Mouse (Mus musculus) erythroblast, adult 5-6 weeks (primary cell): ENCODE data around the gene Plekhj1. TPM values are rescaled to one million over a fixed set of nuclear protein-coding genes. Genes with fewer than 3 reads are reported as not detected.
"Not testable (repeated sequence)": the region's sequence is repeated elsewhere in the genome, so short reads cannot be mapped to it uniquely, and the experiment has no call there.

Experiments used
- ATAC-seq: replicated peaks from 2 replicates; pipeline ENCODE4 v1.8.0; 2016; ENCODE audit warnings: moderate number of reproducible peaks, mild to moderate bottlenecking, moderate TSS enrichment, inconsistent platforms; ENCODE audit not compliant: poor library complexity, low FRiP score, severe bottlenecking
- total RNA-seq, 2 experiments: library from RNA; stranded (forward) in 1 of 2; stranded (reverse) in 1 of 2; fragments of 150-400 nt in 1 of 2; fragments of 200-764, 138-1000 nt in 1 of 2; gene quantifications; 2 replicates each; pipeline versions ENCODE4 v1.2.3 to v1.2.4; 2015 to 2017; ENCODE audit warnings: low replicate concordance in 2 of 2

Plekhj1 gene
- total RNA-seq, 2 experiments from 2014 or later: 13.9 to 45.2 TPM

- no peak for ATAC-seq
Observed at GRCm38 (mm10) chr10:80827063-80827869, 28.8 kb upstream of the Plekhj1 start.

- ATAC-seq: peak; percentile 84
Observed at GRCm38 (mm10) chr10:80826151-80827062, 28.0 kb upstream of the Plekhj1 start, which contains the start of gene Oaz1. TSS of gene Oaz1 (plus strand) at chr10:80826656.

DNA sequence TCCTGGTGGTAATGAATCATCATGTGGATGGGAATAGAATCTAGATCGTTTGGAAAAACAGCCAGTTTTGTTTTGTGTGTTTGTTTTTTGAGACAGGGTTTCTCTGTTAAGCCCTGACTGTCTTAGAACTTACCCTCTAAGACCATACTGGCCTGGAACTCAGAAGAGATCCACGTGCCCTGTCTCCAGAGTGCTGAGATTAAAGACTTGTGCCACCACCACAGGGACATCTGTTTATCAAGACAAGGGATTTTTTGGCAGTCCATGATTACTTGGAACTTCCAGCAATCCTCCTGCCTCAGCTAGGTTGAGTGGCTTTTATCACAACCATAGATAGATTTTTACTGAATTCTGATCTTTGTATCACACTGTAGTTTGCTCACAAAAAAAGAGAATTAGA is 26.4 kb upstream of the Plekhj1 start:
- ATAC-seq: no peak

DNA sequence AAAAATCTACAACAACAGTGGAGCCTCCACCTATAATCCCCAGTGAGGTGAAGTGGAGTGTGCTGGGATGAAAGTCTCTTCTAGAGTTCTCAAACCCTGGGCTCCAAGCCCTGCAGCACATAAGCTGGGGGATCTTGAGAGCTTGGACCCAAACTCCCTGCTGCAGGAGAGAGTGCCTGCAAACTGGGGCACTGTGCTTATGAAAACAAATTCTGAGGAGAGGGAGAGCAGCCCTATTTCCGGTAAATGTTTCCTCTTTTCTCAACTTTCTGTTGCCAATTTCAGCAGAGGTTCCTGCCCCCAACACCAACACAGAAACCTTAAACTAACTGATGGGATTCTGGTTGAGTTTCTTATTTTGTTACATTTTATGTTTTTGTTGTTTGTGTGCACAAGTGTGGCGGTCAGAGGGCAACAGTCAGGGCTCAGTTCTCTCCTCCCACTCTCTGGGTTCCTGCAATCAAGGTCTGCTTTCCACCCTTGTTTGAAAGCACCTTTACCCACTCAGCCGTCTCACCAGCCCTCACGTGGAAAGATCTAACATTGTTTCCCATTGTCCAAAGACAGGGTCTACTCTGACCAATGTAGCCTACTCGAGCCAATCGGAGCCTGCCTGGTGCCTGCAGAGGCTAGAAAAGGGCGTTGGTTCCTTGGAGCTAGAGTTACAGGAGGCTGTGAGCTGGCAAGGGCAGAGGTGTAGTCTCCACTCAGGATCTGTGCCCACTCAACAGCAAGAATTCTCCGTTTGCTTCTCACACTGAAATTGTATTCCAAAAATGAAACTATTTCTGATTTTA is 25.6 kb upstream of the Plekhj1 start:
- ATAC-seq: peak; percentile 48

DNA sequence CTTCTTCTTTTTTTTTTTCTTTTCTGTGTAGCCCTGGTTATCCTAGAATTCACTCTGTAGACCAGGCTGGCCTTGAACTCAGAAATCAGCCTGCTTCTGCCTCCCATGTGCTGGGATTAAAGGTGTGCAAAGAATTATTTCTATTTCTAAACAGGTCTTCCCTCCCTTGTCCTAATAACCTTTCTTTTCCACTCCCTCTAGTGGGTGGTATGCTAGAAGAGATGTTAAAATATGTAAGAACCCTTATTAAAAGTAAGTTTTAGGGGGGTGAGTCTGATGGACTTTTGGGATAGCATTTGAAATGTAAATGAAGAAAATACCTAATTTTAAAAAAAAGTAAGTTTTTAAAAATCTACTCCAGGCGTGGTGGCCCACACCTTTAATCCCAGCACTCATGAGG is 24.9 kb upstream of the Plekhj1 start:
- no peak for ATAC-seq

DNA sequence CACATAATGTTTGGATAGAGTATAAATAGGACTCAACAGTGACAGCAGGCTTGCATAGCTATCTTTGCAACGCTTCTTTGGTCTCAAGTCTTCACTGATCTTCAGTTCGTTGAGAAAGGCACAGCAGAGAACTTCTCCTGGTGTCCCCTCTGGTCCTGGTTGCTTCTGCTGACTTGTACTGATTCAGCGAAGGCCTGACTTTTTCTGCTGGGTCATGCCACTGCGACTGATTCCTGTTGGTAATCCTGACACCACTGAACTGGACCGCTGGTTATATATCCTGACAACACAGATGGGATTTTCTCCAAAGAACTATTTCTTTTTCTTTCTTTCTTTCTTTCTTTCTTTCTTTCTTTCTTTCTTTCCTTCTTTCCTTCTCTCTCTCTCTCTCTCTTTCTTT is 24.1 kb upstream of the Plekhj1 start:
- no peak for ATAC-seq

GRCm38 (mm10) chr10:80821991-80822390 is 23.6 kb upstream of the Plekhj1 start:
- ATAC-seq: no peak

DNA sequence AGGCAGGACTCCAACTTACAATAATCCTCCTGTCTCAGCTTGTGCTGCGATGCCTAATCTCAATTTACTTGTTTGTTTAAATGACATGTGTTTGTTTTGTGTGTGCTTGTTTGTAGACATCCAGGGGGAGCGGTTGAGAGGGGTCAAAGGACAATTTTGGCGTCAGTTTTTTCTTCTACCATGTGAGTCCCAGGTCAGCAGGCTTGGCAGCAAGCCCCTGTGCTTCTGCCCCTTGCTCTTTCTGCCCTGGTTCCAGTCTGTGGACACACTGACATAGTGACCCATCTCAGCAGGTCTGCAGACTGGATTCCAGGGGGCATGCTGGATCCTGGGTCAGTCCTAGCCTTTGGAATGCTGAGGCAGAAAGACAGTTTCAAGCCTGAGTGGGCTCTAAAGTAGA is 21.0 kb upstream of the Plekhj1 start:
- ATAC-seq: no peak

- peak; percentile 96 for ATAC-seq
Observed at GRCm38 (mm10) chr10:80818599-80819281, 20.3 kb upstream of the Plekhj1 start.

DNA sequence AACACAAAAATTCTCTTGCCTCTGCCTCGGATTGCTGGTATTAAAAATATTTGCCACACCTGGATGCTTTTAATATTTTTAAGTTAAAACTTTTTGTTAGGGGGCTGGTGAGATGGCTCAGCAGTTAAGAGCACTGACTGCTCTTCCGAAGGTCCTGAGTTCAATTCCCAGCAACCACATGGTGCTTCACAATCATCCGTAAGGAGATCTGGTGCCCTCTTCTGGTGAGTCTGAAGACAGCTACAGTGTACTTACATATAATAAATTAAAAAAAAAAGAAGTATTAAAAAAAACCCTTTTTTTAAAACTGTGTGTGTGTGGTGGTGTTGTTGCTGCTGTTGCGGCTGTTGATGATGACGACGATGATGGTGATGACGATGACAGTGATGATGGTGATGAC is 19.5 kb upstream of the Plekhj1 start:
- not testable (repeated sequence) for ATAC-seq

DNA sequence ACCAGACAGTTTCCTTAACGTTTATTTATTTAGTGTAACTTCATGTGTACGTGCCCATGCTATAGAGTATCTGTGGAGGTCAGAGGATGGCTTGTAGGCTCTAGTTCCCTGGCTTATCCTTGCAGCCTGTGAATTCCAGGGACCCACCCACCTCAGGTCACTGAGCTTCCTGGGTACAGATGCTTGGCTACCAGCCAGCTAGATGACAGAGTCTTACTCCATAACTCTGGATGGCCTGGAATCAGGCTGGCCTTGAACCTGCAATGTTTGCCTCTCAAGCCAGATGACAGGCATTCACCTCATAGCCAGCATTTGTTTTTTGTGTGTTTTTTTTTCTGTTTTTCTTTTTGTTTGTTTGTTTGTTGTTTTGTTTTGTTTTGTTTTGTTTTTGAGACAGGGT is 18.7 kb upstream of the Plekhj1 start:
- ATAC-seq: no peak

DNA sequence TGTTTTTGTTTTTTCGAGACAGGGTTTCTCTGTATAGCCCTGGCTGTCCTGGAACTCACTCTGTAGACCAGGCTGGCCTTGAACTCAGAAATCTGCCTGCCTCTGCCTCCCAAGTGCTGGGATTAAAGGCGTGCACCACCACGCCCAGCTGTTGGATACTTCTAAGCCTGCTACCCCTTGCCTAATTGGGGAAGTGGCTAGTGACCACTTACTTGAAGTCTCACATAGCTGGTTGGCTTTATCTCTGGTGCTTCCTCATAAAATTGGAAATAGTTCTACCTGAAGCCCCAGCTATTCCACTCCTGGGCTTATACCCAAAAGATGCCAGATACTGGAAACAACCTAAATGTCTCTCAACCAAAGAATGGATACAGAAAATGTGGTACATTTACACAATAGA is 17.9 kb upstream of the Plekhj1 start:
- ATAC-seq: not testable (repeated sequence)

- ATAC-seq: no peak
Observed at GRCm38 (mm10) chr10:80814800-80815199, 16.4 kb upstream of the Plekhj1 start.

- 0 out of 2 replicates have a peak, but pooled peaks have one; percentile 9 for ATAC-seq
Observed at GRCm38 (mm10) chr10:80813366-80813765, 14.9 kb upstream of the Plekhj1 start, which contains the start of gene Jsrp1. TSS of gene Jsrp1 (minus strand) at chr10:80813498.

- ATAC-seq: no peak
Observed at GRCm38 (mm10) chr10:80812391-80813041, 14.1 kb upstream of the Plekhj1 start.

DNA sequence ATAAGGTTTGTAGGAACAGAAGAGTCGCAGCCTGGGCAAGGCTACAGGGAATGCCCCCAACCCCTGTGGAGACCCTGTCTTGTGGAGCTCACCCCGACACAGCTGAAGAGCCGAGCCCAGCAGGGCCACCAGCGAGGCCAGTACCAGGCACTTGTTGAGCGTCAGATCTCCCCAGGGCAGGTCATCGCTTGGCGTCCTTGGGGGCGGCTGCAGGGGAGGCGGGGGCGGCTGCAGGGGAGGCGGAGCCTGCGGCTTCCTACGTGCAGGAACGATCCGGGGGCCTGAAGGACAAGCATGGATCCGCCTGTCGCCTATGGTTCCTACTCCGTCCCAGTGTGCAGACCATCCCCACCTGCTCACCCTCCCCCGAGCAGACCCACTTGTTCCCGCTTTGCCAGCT is 11.7 kb upstream of the Plekhj1 start:
- no peak for ATAC-seq

DNA sequence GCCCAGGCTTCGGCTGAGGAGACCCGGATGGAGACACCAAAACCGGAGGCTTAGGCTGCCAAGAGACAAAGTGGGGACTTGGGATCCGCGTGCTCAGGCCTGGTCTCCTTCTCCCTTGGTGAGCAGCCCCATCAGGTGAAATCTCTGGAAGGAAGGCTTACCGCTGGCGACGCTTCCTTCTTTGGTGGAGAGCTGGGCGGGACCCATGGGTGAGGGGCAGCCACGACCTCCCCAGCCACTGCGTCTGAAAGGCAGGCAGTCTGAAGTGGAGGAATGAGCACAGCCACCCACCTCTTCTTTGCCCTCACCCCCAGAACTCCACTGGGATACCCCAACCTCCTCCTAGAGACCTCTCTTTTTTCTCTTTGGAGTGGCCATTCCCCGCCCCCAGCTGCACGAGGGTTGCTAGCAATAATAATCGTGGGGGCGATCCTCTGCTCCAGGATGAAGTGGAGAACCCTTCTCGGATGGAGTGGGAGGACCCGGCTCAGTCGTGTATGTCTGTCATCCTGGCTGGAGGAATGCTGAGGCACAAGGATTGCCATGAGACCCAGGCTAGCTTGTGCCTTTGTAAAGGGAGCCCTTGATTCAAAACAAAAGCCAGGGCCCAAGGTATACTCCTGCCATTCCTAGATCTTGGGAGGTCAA is 10.7 kb upstream of the Plekhj1 start:
- no peak for ATAC-seq
